Mouse (Mus musculus) MEL (cell line): ENCODE data around the gene 4930415L06Rik.

Experiments used
- CHD2 ChIP-seq: IDR thresholded peaks from 2 replicates; pipeline ENCODE4 v1.6.1; 2011; ENCODE audit warnings: low read length, improper control_type of control experiment
- CTCF ChIP-seq, 3 experiments: IDR thresholded peaks in 2 of 3; conservative IDR thresholded peaks in 1 of 3; 2 replicates each; pipeline ENCODE4 v1.5.1; 2011 to 2012; ENCODE audit warnings: low read length in 3 of 3, low read depth in 2 of 3, mild to moderate bottlenecking in 2 of 3, improper control_type of control experiment in 1 of 3, inconsistent platforms in 1 of 3, mixed read lengths in 1 of 3, moderate library complexity in 1 of 3; ENCODE audit not compliant: control insufficient read depth in 1 of 3, insufficient read depth in 1 of 3, poor library complexity in 1 of 3, severe bottlenecking in 1 of 3
- ELF1 ChIP-seq: IDR thresholded peaks from 2 replicates; pipeline ENCODE4 v1.6.1; 2014; ENCODE audit warnings: low read depth, mild to moderate bottlenecking, inconsistent platforms, low read length, improper control_type of control experiment, moderate library complexity
- EP300 ChIP-seq, 2 experiments: IDR thresholded peaks; 2 replicates each; pipeline ENCODE4 v1.6.1; 2011; ENCODE audit warnings: improper control_type of control experiment in 2 of 2, low read length in 2 of 2, low read depth in 1 of 2, mild to moderate bottlenecking in 1 of 2
- ETS1 ChIP-seq: IDR thresholded peaks from 2 replicates; pipeline ENCODE4 v1.6.1; 2012; ENCODE audit warnings: low read depth, mild to moderate bottlenecking, inconsistent platforms, low read length, improper control_type of control experiment, moderate library complexity
- GATA1 ChIP-seq: IDR thresholded peaks from 2 replicates; pipeline ENCODE4 v1.6.1; 2011; ENCODE audit warnings: low read depth, low read length, improper control_type of control experiment
- RAD21 ChIP-seq: IDR thresholded peaks from 2 replicates; pipeline ENCODE4 v1.6.1; 2011; ENCODE audit warnings: mild to moderate bottlenecking, low read depth, low read length, improper control_type of control experiment
- RCOR1 ChIP-seq: IDR thresholded peaks from 2 replicates; pipeline ENCODE4 v1.6.1; 2012; ENCODE audit warnings: low read depth, mild to moderate bottlenecking, inconsistent platforms, low read length, improper control_type of control experiment
- ZKSCAN1 ChIP-seq: IDR thresholded peaks from 2 replicates; pipeline ENCODE4 v1.6.1; 2012; ENCODE audit warnings: low read depth, mild to moderate bottlenecking, inconsistent platforms, low read length, improper control_type of control experiment, moderate library complexity

- TF ChIP-seq CTCF (IDR thresholded peaks at IDR 0.05 in 2 of 3, conservative IDR thresholded peaks at IDR 0.05 in 1 of 3; ENCODE audit: control insufficient read depth in 1 of 3, insufficient read depth in 1 of 3, low read depth in 2 of 3, low read length in 3 of 3, poor library complexity in 1 of 3, severe bottlenecking in 1 of 3), result no peak
- no peak for TF ChIP-seq GATA1
- TF ChIP-seq EP300 (IDR thresholded peaks at IDR 0.05; ENCODE audit: low read depth in 1 of 2, low read length in 2 of 2), result no peak
- TF ChIP-seq ETS1, result no peak
- TF ChIP-seq RCOR1, result no peak
- TF ChIP-seq ELF1, result no peak
- no peak for TF ChIP-seq ZKSCAN1
- no peak for TF ChIP-seq CHD2
- TF ChIP-seq RAD21, result no peak
Measured at GRCm38 (mm10) chrX:89904871-89905270, 27.8 kb downstream of the 4930415L06Rik start.
